Mouse (Mus musculus): ENCODE measurements around the gene Fgfr3. TPM values are rescaled to one million over a fixed set of nuclear protein-coding genes. Genes with fewer than 3 reads are reported as not detected.

Gene Fgfr3
- polyA plus RNA-seq, 1 experiment from 2014 or later, result 39.5 TPM

DNA sequence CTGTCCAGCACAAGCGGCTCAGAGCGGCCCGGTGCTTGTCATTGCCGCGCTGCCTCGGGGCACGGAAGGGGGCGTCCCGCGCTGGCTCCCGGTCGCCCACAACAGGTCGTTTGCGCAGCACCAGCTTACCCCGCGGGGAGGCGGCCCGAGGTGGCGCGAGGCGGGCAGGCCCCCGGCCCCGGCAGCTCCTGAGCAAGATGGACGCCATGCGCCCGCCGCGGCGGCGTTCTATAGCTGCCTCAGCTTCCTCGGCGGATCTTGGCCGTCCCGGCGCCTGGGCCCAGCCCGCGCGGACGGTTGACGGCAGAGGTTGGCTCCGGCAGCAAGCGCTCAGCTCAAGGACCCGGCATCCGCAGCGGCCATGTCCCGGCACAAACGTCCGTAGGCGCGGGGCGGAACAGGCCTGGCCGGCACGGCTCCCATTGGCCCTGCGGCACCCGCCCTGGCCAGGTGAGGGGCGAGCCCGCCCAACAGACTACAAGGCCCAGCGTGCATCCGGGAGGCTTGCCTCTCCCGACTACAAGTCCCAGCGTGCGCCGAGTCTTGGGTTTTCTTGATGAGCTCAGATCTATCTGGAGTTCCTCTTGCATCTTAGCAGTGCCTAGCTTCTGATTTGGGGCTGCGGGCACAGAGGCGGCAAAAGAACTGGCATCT, 61.0 kb downstream of the Fgfr3 start, which contains the start of gene Letm1:
Letm1 (minus strand) TSS at position 473 of the 654 bp plus-strand sequence.
- no peaks in the 10 kb centered on the region for H3K9me3 ChIP-seq (ENCODE audit: control insufficient read depth, low read length)
- peak within 1 kb of the TSS; percentile 87 for H3K9ac ChIP-seq (replicated peaks; ENCODE audit: low read depth, low read length)
- H3K4me2 ChIP-seq (ENCODE audit: low read depth, low read length), result peak within 1 kb of the TSS; percentile 79
- peaks cover 15% of the 10 kb centered on the region; the same call in 1 of the 2 replicates for H3K4me1 ChIP-seq (ENCODE audit: control insufficient read depth, insufficient read depth, low read length)
- WGBS, result under 1% methylated on average over 65 of the region's 65 CpGs
- H3K27ac ChIP-seq (ENCODE audit: low read depth, low read length), result peak within 1 kb of the TSS; percentile 86
- peaks cover 5% of the 10 kb centered on the region; the same call in 1 of the 2 replicates for H3K36me3 ChIP-seq (ENCODE audit: control insufficient read depth, insufficient read depth, low read length)
- no peaks in the 10 kb centered on the region for H3K27me3 ChIP-seq (ENCODE audit: control insufficient read depth, insufficient read depth, low read length)
- ATAC-seq (ENCODE audit: low read depth), result peak; percentile 100
- H3K4me3 ChIP-seq (ENCODE audit: low read depth, low read length), result peak within 1 kb of the TSS; percentile 89

DNA sequence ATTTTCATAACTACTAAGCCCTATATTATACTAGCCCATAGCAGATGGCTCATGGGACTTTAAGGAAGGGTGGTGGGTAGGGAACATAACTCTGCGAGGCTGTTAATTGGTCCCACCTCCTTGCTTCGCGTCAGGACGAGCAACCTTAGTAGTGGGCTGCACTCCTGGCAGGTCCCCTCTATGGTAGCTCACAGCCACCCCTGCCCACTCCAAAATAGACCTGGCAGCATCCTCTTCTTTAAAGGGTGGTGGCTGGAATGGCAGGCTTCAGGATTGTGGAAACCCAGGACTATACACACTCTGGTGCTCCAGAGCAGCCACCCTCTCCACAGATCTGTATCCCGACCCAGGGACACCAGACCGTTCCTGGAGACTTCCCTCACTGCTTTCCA, 61.5 kb downstream of the Fgfr3 start:
- H3K9ac ChIP-seq (replicated peaks; ENCODE audit: low read depth, low read length), result peak overlapping the region; percentile 87

More for the DNA sequence above, 61.5 kb downstream of the Fgfr3 start:
- ATAC-seq (ENCODE audit: low read depth), result peak; percentile 80; the same call in 1 of the 2 replicates
- Histone ChIP-seq H3K4me2 (ENCODE audit: low read depth, low read length) (peak overlapping the region; percentile 79), H3K36me3 (ENCODE audit: control insufficient read depth, insufficient read depth, low read length) (no peaks in the 10 kb centered on the region), H3K9me3 (ENCODE audit: control insufficient read depth, low read length) (no peaks in the 10 kb centered on the region), H3K27ac (ENCODE audit: low read depth, low read length) (no peak overlapping the region; the same call in 1 of the 2 replicates), H3K4me3 (ENCODE audit: low read depth, low read length) (peak overlapping the region; percentile 89), H3K27me3 (ENCODE audit: control insufficient read depth, insufficient read depth, low read length) (no peaks in the 10 kb centered on the region), H3K4me1 (ENCODE audit: control insufficient read depth, insufficient read depth, low read length) (peaks cover 15% of the 10 kb centered on the region; the same call in 1 of the 2 replicates)
- WGBS, result 9% methylated on average over 6 of the region's 6 CpGs

Other genes starting within 250 kb of the Fgfr3 start
- gene Fam53a, start 92.0 kb upstream of the Fgfr3 start, polyA plus RNA-seq (2014; fragmentation: Nextera tagmentation; extraction: Ambion mirVana), result 26.8 and 35.0 TPM in 2 replicates
- 0.60 and 0.89 TPM in 2 replicates for gene Gm9903, start 91.7 kb upstream of the Fgfr3 start, polyA plus RNA-seq (2014; fragmentation: Nextera tagmentation; extraction: Ambion mirVana)
- gene Slbp, start 69.1 kb upstream of the Fgfr3 start, polyA plus RNA-seq (2014; fragmentation: Nextera tagmentation; extraction: Ambion mirVana), result 116 and 118 TPM in 2 replicates
- 18.7 and 26.3 TPM in 2 replicates for gene Tacc3, start 63.5 kb upstream of the Fgfr3 start, polyA plus RNA-seq (2014; fragmentation: Nextera tagmentation; extraction: Ambion mirVana)
- gene Tmem129, start 63.3 kb upstream of the Fgfr3 start, polyA plus RNA-seq (2014; fragmentation: Nextera tagmentation; extraction: Ambion mirVana), result 27.4 and 27.6 TPM in 2 replicates
- 67.0 and 69.5 TPM in 2 replicates for gene Letm1, start 61.1 kb downstream of the Fgfr3 start, polyA plus RNA-seq (2014; fragmentation: Nextera tagmentation; extraction: Ambion mirVana)
- 104 and 109 TPM in 2 replicates for gene Nsd2, start 99.1 kb downstream of the Fgfr3 start, polyA plus RNA-seq (2014; fragmentation: Nextera tagmentation; extraction: Ambion mirVana)
- gene Nelfa, start 214.7 kb downstream of the Fgfr3 start, polyA plus RNA-seq (2014; fragmentation: Nextera tagmentation; extraction: Ambion mirVana), result 34.3 and 37.1 TPM in 2 replicates